Mouse (Mus musculus): ENCODE measurements around the gene Nck1.

The Nck1 gene

GRCm38 (mm10) chr9:100534686-100535085, 11.2 kb downstream of the Nck1 start:
- no peak for DNase-seq

DNA sequence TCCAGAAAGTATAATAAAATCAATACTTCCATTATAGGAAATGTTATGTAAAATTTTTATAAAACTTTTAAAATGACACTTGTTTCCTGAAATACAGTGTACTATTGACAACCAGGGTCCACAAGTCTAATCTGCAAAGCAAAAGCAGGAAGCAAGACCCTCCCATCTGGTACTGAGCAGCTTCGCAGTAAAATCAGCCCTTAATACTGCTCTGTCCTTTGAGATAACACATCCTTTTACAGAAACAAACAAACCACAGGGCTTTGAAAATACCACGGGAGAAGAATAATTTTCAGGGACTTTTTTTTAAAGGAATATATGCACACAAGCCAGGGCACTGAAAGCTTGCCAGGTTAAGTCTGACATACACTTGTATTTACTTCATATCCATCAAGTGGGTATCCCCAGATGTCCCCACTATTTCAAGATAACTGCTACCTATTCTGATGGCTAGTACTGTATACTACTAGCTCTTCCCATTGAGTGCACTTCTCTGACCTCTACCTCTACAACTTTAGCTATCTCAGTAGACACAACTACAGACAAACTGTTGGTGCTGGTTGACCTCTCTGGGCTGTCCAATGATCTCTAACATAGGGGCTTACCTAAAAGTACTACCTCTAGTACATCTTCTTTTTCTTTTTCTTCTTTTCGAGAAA, 13.0 kb downstream of the Nck1 start:
- DNase-seq: no peak

DNA sequence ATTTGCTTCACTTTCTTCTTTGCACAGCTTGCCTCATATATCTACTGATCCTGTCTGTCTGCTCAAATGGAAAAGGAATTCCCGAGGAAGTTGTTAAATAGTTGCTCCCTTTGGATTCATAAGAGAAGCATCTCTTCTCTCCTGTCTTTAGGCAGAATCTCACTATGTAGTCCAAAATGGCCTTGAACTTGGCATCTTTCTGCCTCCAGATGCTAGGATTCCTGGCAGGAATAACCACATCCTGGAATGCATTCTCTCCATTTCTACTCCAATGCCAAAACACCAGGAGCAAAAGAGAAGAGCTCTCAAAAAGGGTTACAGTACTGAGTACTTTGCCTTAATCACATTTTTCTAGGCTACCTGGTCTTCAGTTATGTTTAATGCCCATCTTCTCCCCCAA, 14.6 kb downstream of the Nck1 start:
- DNase-seq: no peak

DNA sequence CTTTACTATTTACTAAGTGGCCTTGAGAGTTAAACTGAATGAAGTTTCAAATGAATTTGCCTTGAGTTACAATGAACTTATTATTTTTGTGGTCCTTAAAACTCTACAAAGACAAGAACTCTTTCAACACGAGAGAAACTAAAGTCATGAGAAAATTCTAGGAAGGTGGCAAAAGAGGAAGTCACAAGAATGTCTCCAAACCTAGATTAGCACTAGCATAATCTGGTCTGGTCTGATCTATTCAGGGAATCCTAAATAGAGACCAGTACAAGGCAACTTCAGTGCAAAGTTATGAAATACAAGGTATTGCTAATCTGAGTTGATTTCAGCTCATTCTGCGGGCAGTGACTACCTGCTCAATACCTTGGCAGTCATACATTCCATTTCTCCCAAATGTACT, 20.7 kb downstream of the Nck1 start:
- DNase-seq: no peak

DNA sequence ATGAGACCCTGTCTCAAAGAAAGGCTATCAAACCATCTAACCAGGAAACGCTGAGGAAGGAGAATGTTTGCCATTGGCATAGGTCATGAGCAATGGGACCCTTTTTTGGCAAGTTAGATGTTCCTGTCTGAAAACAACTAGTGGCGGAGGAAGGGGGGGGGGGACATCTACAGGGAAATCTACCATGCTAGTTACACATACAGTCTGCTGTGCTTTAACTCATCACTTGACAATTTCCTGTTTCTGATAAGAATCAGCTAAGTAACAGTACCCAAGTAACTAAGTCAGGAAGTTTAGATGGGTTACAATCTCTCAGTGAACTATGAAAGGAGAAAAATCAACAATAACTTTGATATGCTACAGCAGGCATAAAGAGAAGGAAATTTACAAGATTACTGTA, 23.9 kb downstream of the Nck1 start:
- DNase-seq: no peak

- peak; percentile 47 to 80 for DNase-seq
Observed at GRCm38 (mm10) chr9:100520586-100520985, 25.3 kb downstream of the Nck1 start.

DNA sequence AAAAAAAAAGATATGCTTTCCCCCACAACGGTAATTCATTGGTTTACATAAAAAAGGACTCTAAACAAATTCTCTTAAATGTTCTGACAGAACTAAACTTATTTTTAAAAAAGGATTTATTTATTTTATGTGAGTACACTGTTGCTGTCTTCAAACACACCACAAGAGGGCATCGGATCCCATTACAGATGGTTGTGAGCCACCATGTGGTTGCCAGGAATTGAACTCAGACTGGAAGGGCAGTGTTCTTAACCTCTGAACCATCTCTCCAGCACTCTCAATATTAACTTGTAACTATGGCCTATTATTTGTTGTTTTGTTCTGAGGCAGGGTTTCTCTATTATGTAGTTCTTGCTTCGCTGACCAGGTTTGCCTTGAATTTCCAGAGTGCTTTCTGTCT, 25.9 kb downstream of the Nck1 start:
- peak in 1 of 2 experiments; percentile 32 for DNase-seq

- no peak for DNase-seq
Observed at GRCm38 (mm10) chr9:100507581-100507980, 38.4 kb downstream of the Nck1 start.

DNA sequence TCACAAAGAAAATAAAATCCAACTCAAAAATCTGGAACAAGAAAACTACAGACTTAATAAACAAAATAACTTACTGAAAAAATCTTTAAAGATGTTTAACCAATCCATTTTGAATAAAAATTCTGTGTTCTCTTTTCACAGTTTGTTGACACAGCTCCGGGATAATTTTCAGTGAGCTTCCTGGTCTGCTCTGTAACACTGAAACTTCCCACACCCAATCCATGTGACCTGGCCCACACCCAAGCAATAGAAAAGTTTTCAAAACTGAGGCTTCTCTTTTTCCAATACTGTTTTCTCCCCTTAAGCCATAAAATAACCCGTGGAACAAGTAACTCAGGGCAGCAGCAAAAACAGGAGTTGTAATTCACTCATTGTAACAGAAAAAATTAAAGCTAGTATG, 39.3 kb downstream of the Nck1 start:
- DNase-seq: peak; percentile 72 to 78

GRCm38 (mm10) chr9:100505498-100505897, 40.4 kb downstream of the Nck1 start:
- DNase-seq: no peak

DNA sequence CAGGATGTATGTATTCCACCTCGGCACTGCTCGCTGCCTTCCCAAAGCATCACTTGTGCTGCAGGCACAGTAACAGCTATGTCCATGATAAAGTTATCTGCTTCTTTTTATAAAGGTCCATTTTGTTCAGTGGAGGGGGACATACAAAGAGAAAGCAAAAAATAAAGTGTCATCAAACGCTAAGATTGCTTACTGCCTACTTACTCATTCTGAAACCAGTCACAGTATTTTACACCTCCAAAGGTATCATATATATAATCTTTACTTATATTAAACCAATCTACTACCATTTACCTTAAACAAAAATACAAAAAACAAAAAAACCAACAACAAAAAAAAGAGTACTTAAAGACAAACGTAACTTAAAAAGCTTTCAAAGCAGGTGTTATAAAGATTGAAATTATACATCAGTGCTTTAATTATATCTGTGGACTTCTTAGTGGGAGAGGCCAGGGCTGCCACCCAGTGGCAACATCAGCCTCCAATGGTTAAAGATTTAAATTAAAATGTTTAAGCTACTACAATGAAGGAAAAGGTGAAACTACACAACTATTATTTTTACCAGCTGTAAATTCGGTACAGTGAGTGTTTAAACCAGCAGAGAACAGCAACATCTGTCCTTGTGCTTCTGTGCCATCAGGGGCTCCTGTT, 52.2 kb downstream of the Nck1 start:
- no peak for DNase-seq

DNA sequence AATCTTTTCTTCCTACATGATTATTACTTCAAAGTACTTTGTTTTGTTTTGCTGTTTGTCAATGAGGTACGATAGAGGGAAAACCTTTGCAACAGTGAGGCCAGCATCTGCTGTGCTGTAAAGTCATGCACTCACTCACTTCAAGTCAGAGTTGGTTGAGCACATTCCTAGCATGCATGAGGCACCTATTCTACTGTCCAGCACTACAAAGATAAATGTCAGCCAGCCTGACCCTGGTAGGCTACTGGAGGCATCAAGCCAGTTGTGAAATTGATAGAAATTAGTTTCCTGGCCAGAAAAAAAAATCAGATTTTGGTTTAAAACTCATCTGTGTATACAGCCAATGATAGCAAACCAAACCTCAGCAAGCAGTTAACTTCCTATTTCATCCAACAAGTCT, 54.5 kb downstream of the Nck1 start:
- DNase-seq: no peak

DNA sequence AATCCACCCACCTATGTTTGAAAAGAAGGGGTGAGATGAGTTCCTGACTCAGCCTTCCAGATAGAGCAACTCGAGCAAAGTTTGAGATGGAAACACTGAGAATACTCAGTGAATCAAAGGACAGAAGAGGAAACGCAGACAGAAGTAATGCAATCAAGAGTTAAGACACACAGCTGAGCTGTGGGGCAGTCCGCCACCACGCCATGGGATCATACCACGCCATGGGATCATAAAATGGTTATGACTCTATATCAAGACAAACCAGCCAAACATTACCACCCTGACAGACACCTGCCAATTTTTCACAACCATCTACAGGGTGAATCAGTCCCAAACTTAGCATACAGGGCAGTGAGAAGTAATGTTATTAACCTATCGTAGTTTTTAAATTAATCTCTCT, 57.0 kb downstream of the Nck1 start:
- no peak for DNase-seq

GRCm38 (mm10) chr9:100488056-100488713, 57.7 kb downstream of the Nck1 start:
- no peak for DNase-seq

DNA sequence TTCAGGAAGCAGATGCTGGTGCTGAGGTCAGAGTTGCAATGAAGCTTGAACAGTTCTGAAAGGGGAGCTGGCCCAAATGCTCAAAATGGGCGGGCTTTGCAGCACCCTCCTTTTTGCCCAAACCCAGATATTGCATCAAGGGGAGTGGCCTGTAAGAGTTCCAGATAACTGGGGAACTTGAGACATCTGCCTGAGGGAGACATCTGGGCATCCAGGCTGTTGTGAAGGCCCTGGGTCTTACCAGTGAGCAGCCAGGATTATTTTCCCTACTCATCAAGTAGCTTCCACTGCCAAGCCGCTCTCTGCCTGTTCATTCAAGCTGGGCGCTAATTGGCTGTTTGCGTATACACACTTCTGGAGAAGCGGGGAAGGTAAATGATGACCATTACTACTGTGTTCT, 59.5 kb downstream of the Nck1 start, which contains the start of gene Il20rb:
TSS of gene Il20rb (minus strand) at position 358 of the 400 bp plus-strand sequence.
- no peak for DNase-seq

DNA sequence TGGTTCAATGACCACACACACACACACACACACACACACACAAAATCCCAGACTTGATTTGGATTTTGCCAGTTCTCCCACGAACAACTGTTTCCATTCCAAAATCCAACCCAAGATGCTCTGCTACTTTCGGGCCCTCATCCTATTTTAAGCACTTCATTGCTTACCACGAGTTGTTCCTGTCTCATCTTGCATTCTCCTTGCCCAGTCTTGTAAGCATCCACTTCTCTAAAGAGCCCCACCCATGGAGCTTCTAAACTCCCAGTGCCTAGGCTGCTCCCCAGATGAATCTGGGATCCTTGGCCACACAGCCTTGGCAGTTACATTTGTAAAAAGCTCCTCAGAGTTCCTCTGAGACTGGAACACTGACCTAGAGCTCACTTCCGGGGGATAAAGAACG, 62.6 kb downstream of the Nck1 start:
- DNase-seq: no peak

DNA sequence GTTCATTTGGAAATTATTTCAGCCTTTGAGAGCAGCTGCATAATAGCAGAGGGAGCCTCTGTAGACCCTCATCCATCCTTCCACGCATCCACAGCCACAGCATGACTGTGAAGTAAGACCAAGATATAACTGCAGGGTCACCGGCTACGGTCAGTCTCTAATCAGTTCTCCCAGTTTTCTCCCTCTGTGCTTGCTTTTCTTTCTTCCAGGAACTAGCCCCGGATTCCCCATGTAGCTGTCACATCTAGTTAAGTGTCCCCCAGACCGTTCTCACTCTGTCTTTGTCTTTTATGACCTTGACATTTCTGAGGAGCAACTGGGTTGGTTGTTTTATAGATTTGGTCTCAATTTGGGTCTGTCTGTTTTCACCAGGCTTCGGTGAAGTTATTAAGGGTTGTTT, 64.3 kb downstream of the Nck1 start:
- DNase-seq: no peak

GRCm38 (mm10) chr9:100474056-100474455, 71.9 kb downstream of the Nck1 start:
- DNase-seq: no peak

- DNase-seq: no peak
Observed at GRCm38 (mm10) chr9:100473361-100473760, 72.6 kb downstream of the Nck1 start.

DNA sequence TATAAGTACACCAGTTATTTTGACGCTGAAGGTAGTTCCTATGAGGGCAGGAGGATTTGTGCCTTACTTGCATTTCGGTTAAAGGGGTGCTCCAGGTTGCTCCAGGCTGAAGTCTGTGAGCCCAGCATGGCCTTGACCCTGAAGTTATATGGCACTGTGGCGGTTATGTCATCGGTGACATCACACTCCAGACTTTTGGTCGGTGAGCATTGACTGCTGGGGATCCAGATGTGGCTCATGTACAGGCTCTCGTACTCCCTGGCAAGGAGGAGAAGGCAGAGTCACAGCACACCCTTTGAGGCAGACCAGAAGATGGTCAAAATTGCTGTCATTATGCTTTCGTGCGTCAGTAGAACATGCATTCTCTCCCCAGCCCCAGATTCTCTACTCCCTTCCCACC, 73.0 kb downstream of the Nck1 start:
- DNase-seq: no peak

DNA sequence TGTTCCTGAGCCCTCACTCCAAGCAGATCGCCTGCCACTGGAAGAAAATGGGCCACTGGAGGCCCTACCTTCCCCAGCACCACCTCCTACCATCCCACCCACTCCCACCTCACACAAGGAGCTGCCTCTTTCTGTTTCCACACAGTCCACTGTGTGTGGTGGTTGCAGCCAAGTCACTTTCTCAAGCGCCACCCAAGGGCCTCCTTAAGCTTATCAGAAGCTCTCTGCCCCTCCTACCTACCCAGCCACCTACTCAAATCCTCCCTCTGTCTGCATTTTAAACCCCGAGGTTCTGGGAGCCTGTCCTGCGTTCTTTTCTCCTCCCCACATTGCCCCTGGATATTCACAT, 74.4 kb downstream of the Nck1 start:
- no peak for DNase-seq

DNA sequence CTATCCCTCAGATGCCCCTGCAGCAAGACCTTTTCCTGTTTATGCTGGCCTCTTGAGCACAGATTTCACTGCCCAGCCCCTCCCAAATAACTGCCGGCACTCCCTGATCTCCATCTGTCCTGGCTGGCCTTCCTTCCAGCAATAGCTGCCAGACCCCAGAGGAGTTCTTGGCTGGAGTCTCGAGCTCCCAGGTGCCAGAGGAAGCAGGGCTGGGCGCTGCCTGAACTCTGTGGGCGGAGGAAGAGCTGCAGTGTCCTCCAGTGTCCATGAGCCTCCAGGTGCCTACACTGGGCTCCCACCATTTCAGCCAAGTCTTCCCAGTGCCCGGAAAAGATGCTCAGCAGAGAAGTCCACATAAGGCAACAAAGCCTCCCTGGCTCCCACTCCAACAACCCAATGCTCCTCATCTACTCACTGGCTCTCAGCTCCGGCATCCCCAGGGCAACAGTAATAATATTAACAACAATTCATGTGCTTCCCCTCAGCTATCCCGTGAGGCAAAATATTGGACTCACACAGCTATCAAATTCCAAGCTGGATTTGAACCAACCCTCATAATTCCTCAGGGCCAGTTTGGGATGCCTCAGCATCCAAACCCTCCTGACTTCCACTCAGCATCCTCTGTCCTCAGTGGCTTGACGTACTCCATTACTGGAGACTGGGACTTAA, 74.9 kb downstream of the Nck1 start:
- DNase-seq: peak; percentile 50 to 85

DNA sequence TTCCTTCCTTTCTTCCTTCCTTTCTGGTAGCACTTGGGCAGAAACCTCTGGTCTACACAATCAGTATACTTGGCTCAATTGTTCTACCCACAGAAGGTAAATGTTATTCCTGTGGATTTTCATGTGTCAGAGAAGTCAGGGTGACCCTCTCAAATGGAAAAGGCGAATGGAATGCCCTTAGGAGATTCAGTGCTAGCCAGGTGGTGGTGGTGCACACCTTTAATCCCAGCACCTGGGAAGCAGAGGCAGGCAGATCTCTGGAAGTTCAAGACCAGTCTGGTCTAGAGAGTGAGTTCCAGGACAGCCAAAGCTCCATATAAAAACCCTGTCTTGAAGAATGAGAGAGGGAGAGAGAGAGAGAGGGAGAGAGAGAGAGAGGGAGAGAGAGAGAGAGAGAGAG, 75.7 kb downstream of the Nck1 start:
- no peak for DNase-seq

DNA sequence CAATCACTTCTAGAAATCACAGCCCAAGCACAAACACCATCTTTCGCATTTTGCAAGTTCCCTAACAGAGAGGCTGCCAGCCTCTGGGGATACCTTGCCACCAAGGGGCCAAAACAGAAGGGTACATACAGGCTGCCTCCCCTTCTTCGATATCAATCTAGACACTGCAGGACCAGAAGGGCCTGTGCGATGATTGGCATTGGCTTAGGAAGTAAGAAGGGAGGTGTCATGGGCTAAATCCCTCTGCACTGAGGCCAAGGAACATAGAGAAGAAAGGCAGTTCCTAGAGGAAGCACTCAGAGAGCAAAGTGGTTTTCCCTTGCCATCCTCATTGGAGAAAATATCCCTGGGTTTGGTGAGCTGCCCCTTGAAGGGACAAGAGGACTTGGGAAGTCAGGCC, 76.3 kb downstream of the Nck1 start:
- DNase-seq: no peak

All from kidney, postnatal 25 days (tissue).